Mouse (Mus musculus) hindbrain, embryonic 13.5 days (tissue): ENCODE measurements around the gene Myh10. TPM values are rescaled to one million over a fixed set of nuclear protein-coding genes. Genes with fewer than 3 reads are reported as not detected.
A peak's percentile ranks its signal among the peaks of the same experiment; 100 is the strongest.

Experiments
- ATAC-seq: fragments of 200-750 bp; cut with Nextera tagmentation; 2 replicates; pipeline ENCODE4 v1.8.0; 2017; ENCODE audit warnings: moderate TSS enrichment; ENCODE audit not compliant: low FRiP score
- H3K27ac ChIP-seq: fragments of 300-500 bp; sonication (generic); 2 replicates; pipeline ENCODE4 v1.5.1; 2015; ENCODE audit warnings: inconsistent platforms, mild to moderate bottlenecking, moderate library complexity
- H3K27me3 ChIP-seq: fragments of 300-500 bp; sonication (generic); 2 replicates; pipeline ENCODE4 v1.6.1; 2015; ENCODE audit warnings: mild to moderate bottlenecking, inconsistent platforms
- H3K36me3 ChIP-seq: fragments of 300-500 bp; sonication (generic); 2 replicates; pipeline ENCODE4 v1.6.1; 2015; ENCODE audit warnings: mild to moderate bottlenecking, inconsistent platforms
- H3K4me1 ChIP-seq: fragments of 300-500 bp; sonication (generic); replicated peaks from 2 replicates; pipeline ENCODE4 v1.6.1; 2015; ENCODE audit warnings: inconsistent platforms
- H3K4me2 ChIP-seq: fragments of 300-500 bp; sonication (generic); 2 replicates; pipeline ENCODE4 v1.6.1; 2015; ENCODE audit warnings: inconsistent platforms, mild to moderate bottlenecking, moderate library complexity
- H3K4me3 ChIP-seq: fragments of 300-500 bp; sonication (generic); 2 replicates; pipeline ENCODE4 v1.5.1; 2015; ENCODE audit warnings: mild to moderate bottlenecking, inconsistent platforms
- H3K9ac ChIP-seq: fragments of 300-500 bp; sonication (generic); 2 replicates; pipeline ENCODE4 v1.6.1; 2015; ENCODE audit warnings: mild to moderate bottlenecking, inconsistent platforms
- H3K9me3 ChIP-seq: fragments of 300-500 bp; sonication (generic); 2 replicates; pipeline ENCODE4 v1.6.1; 2016; ENCODE audit warnings: inconsistent platforms
- WGBS: fragments of 180-500 bp; shearing (Covaris S2); methylation state at CpG from one replicate; pipeline ENCODE4 v1.1.7; 2015; 5-methylcytosine and 5-hydroxymethylcytosine counted together
- polyA plus RNA-seq: library from polyadenylated mRNA; unstranded; fragments of >200 nt; fragmentation: Nextera tagmentation; extraction: Ambion mirVana; gene quantifications from 2 replicates; pipeline ENCODE4 v1.2.1, GENCODE M21; 2015

Gene Myh10
- polyA plus RNA-seq, 1 experiment from 2014 or later: 93.4 TPM

- no peak overlapping the region for H3K27ac ChIP-seq
- ATAC-seq: no peak
- no peaks in the 10 kb centered on the region for H3K27me3 ChIP-seq
- H3K36me3 ChIP-seq: no peaks in the 10 kb centered on the region
- no peak overlapping the region for H3K4me3 ChIP-seq
- H3K9me3 ChIP-seq: no peaks in the 10 kb centered on the region
- 83% methylated on average over 3 of the region's 3 CpGs for WGBS
- H3K4me1 ChIP-seq: no peaks in the 10 kb centered on the region
- no peak overlapping the region for H3K4me2 ChIP-seq
- no peak overlapping the region for H3K9ac ChIP-seq
Observed at GRCm38 (mm10) chr11:68674643-68675042, 16.7 kb upstream of the Myh10 start.

GRCm38 (mm10) chr11:68675274-68675673, 16.1 kb upstream of the Myh10 start:
- Histone ChIP-seq H3K4me3 (no peak overlapping the region), H3K9me3 (no peaks in the 10 kb centered on the region), H3K4me2 (no peak overlapping the region), H3K36me3 (no peaks in the 10 kb centered on the region), H3K4me1 (no peaks in the 10 kb centered on the region), H3K9ac (no peak overlapping the region), H3K27ac (no peak overlapping the region), H3K27me3 (no peaks in the 10 kb centered on the region)
- 85% methylated on average over 3 of the region's 3 CpGs for WGBS
- ATAC-seq: no peak

GRCm38 (mm10) chr11:68681254-68681839, 10.0 kb upstream of the Myh10 start:
- no peaks in the 10 kb centered on the region for H3K36me3 ChIP-seq
- H3K27me3 ChIP-seq: no peaks in the 10 kb centered on the region
- H3K27ac ChIP-seq: no peak overlapping the region
- H3K9me3 ChIP-seq: no peaks in the 10 kb centered on the region
- no peak overlapping the region for H3K4me2 ChIP-seq
- no peak overlapping the region for H3K9ac ChIP-seq
- H3K4me1 ChIP-seq: no peaks in the 10 kb centered on the region
- 74% methylated on average over 3 of the region's 3 CpGs for WGBS
- H3K4me3 ChIP-seq: no peak overlapping the region
- ATAC-seq: no peak

- H3K9me3 ChIP-seq: no peaks in the 10 kb centered on the region
- no peaks in the 10 kb centered on the region for H3K36me3 ChIP-seq
- H3K4me1 ChIP-seq: no peaks in the 10 kb centered on the region
- H3K9ac ChIP-seq: no peak overlapping the region
- no peak overlapping the region for H3K4me2 ChIP-seq
- H3K27ac ChIP-seq: no peak overlapping the region
- no peak for ATAC-seq
- H3K27me3 ChIP-seq: no peaks in the 10 kb centered on the region
- no peak overlapping the region for H3K4me3 ChIP-seq
- WGBS: 93% methylated on average over 8 of the region's 8 CpGs
Observed at GRCm38 (mm10) chr11:68682136-68682806, 9.1 kb upstream of the Myh10 start.

GRCm38 (mm10) chr11:68686001-68686400, 5.4 kb upstream of the Myh10 start:
- WGBS: 89% methylated on average over 5 of the region's 5 CpGs
- H3K4me1 ChIP-seq: no peaks in the 10 kb centered on the region
- H3K9me3 ChIP-seq: no peaks in the 10 kb centered on the region
- no peak overlapping the region for H3K27ac ChIP-seq
- H3K27me3 ChIP-seq: no peaks in the 10 kb centered on the region
- H3K4me2 ChIP-seq: no peak overlapping the region
- ATAC-seq: no peak
- H3K4me3 ChIP-seq: no peak overlapping the region
- no peak overlapping the region for H3K9ac ChIP-seq
- H3K36me3 ChIP-seq: no peaks in the 10 kb centered on the region

- no peak overlapping the region for H3K4me2 ChIP-seq
- H3K36me3 ChIP-seq: no peaks in the 10 kb centered on the region
- no peaks in the 10 kb centered on the region for H3K9me3 ChIP-seq
- 66% methylated on average over 1 of the region's 1 CpGs for WGBS
- peaks cover 3% of the 10 kb centered on the region for H3K4me1 ChIP-seq
- no peak overlapping the region for H3K27ac ChIP-seq
- no peak for ATAC-seq
- H3K9ac ChIP-seq: no peak overlapping the region
- H3K4me3 ChIP-seq: no peak overlapping the region
- no peaks in the 10 kb centered on the region for H3K27me3 ChIP-seq
Observed at GRCm38 (mm10) chr11:68689304-68689703, 2.1 kb upstream of the Myh10 start.

- WGBS: 73% methylated on average over 5 of the region's 5 CpGs
- Histone ChIP-seq H3K36me3 (no peaks in the 10 kb centered on the region), H3K4me2 (no peak overlapping the region), H3K27ac (no peak overlapping the region), H3K9ac (no peak overlapping the region), H3K4me3 (no peak overlapping the region), H3K4me1 (peaks cover 11% of the 10 kb centered on the region), H3K27me3 (no peaks in the 10 kb centered on the region), H3K9me3 (no peaks in the 10 kb centered on the region)
- ATAC-seq: no peak
Observed at GRCm38 (mm10) chr11:68690465-68690864, 894 bp upstream of the Myh10 start.

GRCm38 (mm10) chr11:68692010-68692692, 792 bp downstream of the Myh10 start:
- peak; percentile 41 for ATAC-seq
- no peaks in the 10 kb centered on the region for H3K9me3 ChIP-seq

GRCm38 (mm10) chr11:68692693-68693446, 1.5 kb downstream of the Myh10 start:
- Histone ChIP-seq H3K4me3 (peak overlapping the region; percentile 94), H3K27me3 (no peaks in the 10 kb centered on the region), H3K9ac (peak overlapping the region; percentile 98), H3K27ac (peak overlapping the region; percentile 96), H3K4me1 (peaks cover 14% of the 10 kb centered on the region), H3K36me3 (no peaks in the 10 kb centered on the region), H3K4me2 (peak overlapping the region; percentile 69), H3K9me3 (no peaks in the 10 kb centered on the region)
- under 1% methylated on average over 43 of the region's 43 CpGs for WGBS
- no peak for ATAC-seq

More at GRCm38 (mm10) chr11:68692010-68692692, 792 bp downstream of the Myh10 start:
- peak overlapping the region; percentile 96 for H3K27ac ChIP-seq
- no peaks in the 10 kb centered on the region for H3K36me3 ChIP-seq
- under 1% methylated on average over 34 of the region's 34 CpGs for WGBS
- H3K27me3 ChIP-seq: no peaks in the 10 kb centered on the region
- H3K4me2 ChIP-seq: peak overlapping the region; percentile 69
- H3K4me1 ChIP-seq: peaks cover 14% of the 10 kb centered on the region
- H3K4me3 ChIP-seq: peak overlapping the region; percentile 94
- H3K9ac ChIP-seq: peak overlapping the region; percentile 98

GRCm38 (mm10) chr11:68693447-68694040, 2.2 kb downstream of the Myh10 start:
- ATAC-seq: no peak
- Histone ChIP-seq H3K9me3 (no peaks in the 10 kb centered on the region), H3K27ac (peak overlapping the region; percentile 96), H3K27me3 (no peaks in the 10 kb centered on the region), H3K4me3 (peak overlapping the region; percentile 94), H3K9ac (peak overlapping the region; percentile 98), H3K4me2 (peak overlapping the region; percentile 69), H3K4me1 (peaks cover 14% of the 10 kb centered on the region), H3K36me3 (no peaks in the 10 kb centered on the region)
- WGBS: 7% methylated on average over 10 of the region's 10 CpGs

- Histone ChIP-seq H3K4me2 (no peak overlapping the region), H3K4me3 (no peak overlapping the region), H3K4me1 (peaks cover 14% of the 10 kb centered on the region), H3K9me3 (no peaks in the 10 kb centered on the region), H3K27me3 (no peaks in the 10 kb centered on the region), H3K36me3 (peaks cover 63% of the 10 kb centered on the region), H3K9ac (no peak overlapping the region), H3K27ac (no peak overlapping the region)
- WGBS: 93% methylated on average over 6 of the region's 6 CpGs
- ATAC-seq: no peak
Observed at GRCm38 (mm10) chr11:68702370-68702769, 11.0 kb downstream of the Myh10 start.

GRCm38 (mm10) chr11:68703360-68703759, 12.0 kb downstream of the Myh10 start:
- H3K27ac ChIP-seq: no peak overlapping the region
- H3K36me3 ChIP-seq: peaks cover 66% of the 10 kb centered on the region
- H3K4me1 ChIP-seq: peaks cover 18% of the 10 kb centered on the region
- H3K4me2 ChIP-seq: no peak overlapping the region
- ATAC-seq: no peak
- no peak overlapping the region for H3K9ac ChIP-seq
- no peaks in the 10 kb centered on the region for H3K27me3 ChIP-seq
- 87% methylated on average over 1 of the region's 1 CpGs for WGBS
- H3K4me3 ChIP-seq: no peak overlapping the region
- no peaks in the 10 kb centered on the region for H3K9me3 ChIP-seq
